Mouse (Mus musculus) adrenal gland, postnatal 4 days (tissue): ENCODE data around the gene Ralgapb. TPM values are rescaled to one million over a fixed set of nuclear protein-coding genes. Genes with fewer than 3 reads are reported as not detected.
A peak's percentile ranks its signal among the peaks of the same experiment; 100 is the strongest.
"Not testable (repeated sequence)": the region's sequence is repeated elsewhere in the genome, so short reads cannot be mapped to it uniquely, and the experiment has no call there.

Experiments
- DNase-seq, 2 experiments: peaks; one replicate each; pipeline ENCODE4 v3.0.0; 2021 to 2022; ENCODE audit warnings: low spot score in 2 of 2, mixed read lengths in 2 of 2
- total RNA-seq, 2 experiments: library from RNA; stranded (reverse); gene quantifications; 2 replicates each; pipeline ENCODE4 v1.2.3; 2021

Gene Ralgapb
- total RNA-seq, 2 experiments from 2014 or later, result 37.3 to 48.5 TPM

GRCm38 (mm10) chr2:158397140-158397539 lies 12.5 kb upstream of the Ralgapb start:
- DNase-seq, result not testable (repeated sequence)

DNA sequence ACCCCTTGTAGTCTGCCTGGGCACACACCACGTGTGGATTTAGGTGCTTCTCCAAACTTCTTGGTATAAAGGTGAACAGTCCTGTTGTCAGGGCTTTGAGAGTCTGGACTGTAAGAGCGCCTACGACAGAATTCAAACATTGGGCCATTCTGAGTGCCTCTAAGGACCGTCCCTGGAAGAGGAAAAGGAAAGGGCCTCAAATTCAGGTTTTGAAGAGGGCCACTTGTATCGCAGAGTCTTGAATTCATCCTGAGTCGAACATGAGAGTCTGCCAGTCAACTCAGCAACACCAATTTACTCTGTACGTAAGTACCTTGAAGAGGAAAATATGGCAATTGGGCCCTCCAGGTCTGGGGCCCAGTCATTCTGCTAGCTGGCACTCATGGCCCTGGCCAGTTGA lies 6.7 kb upstream of the Ralgapb start:
- no peak for DNase-seq

GRCm38 (mm10) chr2:158408997-158409594 lies 552 bp upstream of the Ralgapb start:
- DNase-seq, result peak in 1 of 2 experiments; percentile 8

GRCm38 (mm10) chr2:158410022-158411014 lies 670 bp downstream of the Ralgapb start:
- DNase-seq, result peak in 1 of 2 experiments; percentile 20

DNA sequence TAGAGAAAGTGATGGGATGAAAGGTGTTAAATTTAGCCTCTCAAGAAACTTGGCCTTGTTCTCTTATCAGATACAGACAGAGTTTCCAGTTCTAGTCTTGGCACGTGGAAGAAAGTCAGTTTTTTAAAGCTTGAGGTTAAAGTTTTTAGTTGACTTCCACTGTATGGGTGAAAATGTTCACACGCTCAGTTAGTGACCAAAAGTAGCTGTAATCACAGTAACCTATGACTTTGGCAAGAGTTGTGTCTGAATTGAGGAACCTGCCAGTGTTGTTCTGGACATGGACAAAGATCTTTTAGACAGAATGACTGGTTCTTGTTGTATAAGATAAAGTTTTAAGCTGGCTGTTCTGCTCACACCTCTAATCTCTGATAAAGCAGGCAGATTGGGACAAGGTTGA lies 3.6 kb downstream of the Ralgapb start:
- DNase-seq, result no peak

DNA sequence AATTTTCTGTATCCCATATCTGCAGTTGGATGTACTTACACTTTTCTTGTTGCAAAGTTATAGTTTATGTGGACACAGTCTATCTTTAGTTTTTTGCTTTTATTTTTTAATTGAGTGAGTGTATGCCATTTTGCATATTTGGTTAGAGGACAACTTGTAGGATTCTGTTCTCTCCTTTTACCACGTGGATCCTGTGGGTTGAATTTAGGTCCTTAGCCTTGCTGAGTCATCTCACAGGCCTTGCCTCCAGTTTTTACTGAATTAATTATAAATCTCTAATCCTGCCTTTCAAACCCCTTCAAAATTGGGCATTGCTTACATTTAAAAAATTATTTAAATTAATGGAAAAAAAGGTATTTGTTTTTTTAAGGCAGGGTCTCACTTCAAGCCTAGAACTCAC lies 6.2 kb downstream of the Ralgapb start:
- DNase-seq, result no peak

GRCm38 (mm10) chr2:158418663-158419062 lies 9.0 kb downstream of the Ralgapb start:
- DNase-seq, result no peak

GRCm38 (mm10) chr2:158445814-158446213 lies 36.2 kb downstream of the Ralgapb start:
- no peak for DNase-seq

DNA sequence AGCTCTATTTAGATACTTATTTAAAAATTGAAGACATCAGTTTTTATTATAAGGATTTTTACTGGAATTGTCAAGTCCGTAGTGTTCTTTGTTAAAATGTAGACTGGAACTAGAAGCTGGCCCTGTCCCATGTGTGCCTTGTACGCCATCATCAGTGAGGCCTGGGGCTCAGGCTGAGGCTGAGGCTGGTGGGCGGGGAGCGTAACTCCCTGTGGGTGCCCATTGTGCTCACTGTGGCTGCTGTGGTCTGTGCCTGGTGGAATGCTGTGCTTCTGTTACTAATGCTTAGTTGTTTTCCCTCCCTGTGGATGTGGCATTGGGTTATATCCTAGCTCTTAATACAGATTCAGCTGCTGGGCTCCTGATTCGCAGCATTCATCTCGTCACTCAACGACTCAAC lies 40.2 kb downstream of the Ralgapb start:
- no peak for DNase-seq

DNA sequence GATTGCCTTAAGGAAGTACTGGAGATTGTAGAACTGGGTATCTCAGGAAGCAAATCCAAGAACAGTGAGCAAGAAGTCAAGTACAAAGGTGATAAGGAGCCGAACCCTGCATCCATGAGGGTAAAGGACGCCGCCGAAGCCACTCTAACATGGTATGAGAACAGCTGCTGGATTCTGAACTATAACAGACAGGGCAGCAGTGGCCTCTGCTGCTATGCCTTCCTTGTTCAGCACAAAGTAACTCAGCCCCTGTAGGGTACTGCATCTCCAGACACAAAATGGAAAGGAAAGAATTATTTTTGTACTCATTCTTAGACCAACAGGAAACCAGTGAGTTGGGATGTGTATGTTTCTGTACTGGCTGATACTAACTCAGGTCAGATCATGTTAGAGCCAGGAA lies 46.8 kb downstream of the Ralgapb start:
- no peak for DNase-seq

- no peak for DNase-seq
Observed at GRCm38 (mm10) chr2:158457610-158458009, 48.0 kb downstream of the Ralgapb start.

- DNase-seq, result no peak
Observed at GRCm38 (mm10) chr2:158462450-158462849, 52.8 kb downstream of the Ralgapb start.

GRCm38 (mm10) chr2:158474159-158474558 lies 64.5 kb downstream of the Ralgapb start:
- DNase-seq, result no peak

DNA sequence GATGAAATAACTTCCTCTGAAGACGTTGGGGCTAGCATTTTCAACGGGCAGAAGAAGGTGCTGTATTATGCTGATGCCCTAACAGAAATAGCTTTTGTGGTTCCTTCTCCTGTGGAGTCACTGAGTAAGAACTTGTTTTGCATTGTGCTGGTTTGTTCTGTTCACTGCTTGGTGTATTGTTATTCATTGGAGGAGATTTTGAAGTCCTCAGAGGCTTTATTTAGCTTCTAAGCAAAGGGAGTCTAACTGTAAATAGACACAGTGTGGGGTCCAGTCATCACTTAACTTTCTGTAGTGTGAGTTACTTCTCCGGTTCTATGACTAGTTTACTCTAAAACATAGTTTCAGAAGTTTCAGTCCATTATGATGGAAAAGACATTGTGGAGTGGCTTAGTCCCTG lies 68.0 kb downstream of the Ralgapb start:
- DNase-seq, result no peak

DNA sequence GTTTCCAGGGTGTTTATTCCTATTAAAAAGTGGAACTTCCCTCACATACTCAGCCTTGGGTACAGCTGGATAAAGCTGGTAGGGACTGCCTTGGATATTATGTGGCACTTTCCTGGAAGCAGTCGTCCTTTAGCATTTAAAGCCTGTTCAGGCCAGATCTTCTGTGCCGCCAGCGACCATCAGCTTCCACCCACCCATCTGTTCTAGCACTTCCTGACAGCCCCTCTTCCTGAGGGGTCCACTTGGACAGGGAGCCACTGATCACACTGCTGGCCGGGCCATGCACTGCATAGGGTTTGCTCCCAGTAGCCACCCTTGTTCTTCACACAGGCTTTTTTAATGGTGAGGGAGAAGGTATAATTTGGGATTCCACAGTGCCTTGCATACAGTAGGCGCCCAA lies 88.8 kb downstream of the Ralgapb start:
- DNase-seq, result no peak

DNA sequence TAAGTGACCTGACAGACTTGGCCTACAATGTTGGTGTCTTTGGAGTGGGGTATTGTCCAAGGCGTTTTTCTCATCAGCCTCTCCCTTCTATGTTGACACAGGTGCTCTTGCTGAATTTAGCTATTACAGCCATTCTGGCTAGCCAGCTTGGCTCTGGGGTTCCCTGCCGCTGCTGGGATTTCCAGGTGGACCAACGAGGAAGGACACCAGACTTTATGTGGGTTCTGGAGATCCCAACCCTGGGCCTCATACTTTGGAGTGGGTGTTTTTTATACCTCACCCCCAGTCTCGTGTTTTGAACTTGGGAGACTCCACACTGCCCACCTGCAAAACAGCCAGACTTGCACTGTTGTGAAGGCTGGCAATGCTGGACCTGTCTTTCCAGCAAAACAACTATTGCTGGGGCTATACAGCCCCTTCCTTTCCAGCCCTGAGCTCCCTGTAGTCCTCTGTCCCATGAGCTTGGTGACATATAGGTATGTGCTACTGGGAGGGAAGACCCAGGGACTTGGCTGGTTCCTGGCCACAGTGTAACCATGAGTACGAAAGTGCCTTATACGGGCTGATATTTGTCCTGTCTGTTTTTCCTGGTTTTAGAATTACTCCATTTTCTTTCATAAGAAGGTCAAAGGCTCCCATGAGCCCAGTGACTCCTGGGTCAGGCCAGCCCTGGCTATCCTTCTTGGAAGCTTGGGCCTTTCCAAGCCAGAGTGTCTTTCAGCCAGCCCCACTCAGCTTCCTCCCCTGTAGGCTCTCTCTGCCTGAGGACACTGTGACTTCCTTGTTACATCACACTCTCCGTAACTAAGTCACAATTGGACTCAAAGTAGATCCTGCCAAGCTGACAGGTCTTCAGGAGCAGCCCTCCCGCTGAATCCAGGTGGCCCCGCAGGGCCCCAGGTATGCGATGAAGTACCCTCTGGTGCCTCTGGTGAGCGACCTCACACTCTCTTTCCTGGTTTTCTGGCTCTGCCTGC lies 92.5 kb downstream of the Ralgapb start, which contains the start of gene Adig:
TSS of gene Adig (plus strand) at position 777 of the 977 bp plus-strand sequence.
- DNase-seq, result no peak

DNA sequence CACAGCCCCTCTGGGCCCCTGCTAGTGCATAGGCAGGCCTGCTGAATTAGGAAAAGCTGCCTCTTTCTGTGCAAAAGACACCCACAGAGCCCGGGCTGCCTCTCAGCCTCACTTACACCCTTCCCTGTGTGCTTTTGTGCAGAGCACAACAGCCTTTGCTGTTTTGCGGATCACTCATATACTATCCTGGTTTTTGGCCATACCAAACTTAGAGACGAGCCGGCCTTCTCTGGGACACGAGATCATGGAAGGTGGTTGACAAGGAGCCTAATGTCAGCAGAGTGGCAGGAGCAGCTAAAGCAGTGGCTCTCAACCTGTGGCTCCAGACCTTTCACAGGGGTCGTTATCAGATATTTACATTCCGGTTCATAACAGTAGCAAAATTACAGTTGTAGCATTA lies 93.6 kb downstream of the Ralgapb start:
- no peak for DNase-seq

DNA sequence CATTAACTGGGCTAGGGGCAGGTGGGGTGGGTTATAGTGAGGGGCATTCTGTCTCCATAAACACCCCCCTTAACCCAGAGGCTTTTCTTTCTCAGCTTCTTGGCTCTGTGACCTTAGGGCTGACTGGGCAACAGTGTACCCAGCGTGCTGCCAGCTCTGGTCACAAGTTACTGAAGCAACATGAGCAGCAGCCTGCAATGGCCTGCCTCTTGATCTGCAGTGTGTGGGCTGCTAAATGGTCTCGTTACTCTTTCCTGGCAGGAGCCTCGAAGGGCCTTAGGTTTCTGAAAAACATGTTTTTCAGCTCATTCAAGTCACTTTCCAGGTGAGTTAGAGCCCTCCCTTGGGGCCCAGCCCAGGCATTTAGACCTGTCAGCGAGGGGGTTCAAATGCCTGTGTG lies 94.0 kb downstream of the Ralgapb start:
- DNase-seq, result no peak

DNA sequence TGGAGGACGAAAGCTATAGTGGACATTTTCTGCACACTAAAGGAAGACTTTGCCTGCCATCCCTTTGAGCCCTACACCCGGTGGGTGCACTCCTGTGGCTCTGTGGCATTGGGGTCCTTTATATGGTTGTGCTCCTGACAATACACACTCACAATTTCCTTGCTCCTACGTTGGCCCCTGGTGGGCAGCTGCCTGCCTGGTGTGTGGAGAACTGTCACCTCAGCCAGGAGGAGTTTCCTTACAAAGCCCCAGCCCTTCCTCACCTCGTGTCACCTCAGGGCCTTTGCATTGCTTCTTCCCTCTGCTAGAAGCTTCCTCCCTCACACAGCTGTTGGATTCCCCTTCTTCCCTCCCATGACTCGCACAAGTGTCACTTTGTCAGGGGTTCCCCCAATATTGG lies 96.8 kb downstream of the Ralgapb start:
- no peak for DNase-seq

GRCm38 (mm10) chr2:158507046-158507445 lies 97.4 kb downstream of the Ralgapb start:
- DNase-seq, result peak in 1 of 2 experiments; percentile 1

GRCm38 (mm10) chr2:158510665-158511064 lies 101.0 kb downstream of the Ralgapb start:
- peak in 1 of 2 experiments; percentile 50 for DNase-seq
